ENCODE assay signal across 22 mouse cellular contexts in the genomic region with DNA sequence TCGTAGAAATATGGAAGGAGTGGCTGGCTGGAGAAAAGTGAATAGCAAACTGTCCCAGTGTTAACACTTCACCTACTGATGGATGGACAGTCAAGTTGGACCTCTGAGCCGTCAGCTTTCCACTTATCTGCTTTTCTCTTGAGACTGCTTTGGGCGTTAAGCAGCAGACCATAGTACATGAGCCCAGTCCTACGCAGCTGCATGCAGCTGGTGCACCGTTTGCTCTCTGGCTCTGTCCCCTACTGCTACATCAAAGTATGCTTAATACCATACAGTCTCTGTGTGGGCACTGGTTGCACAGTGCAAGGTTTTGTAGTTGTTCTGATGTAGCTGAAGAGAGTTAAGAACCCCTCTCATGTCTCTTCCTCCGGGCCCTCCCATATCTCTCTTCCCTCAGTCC. TPM values are rescaled to one million over a fixed set of nuclear protein-coding genes. Genes with fewer than 3 reads are reported as not detected.
A peak's percentile ranks its signal among the peaks of the same experiment; 100 is the strongest.
DNase-seq lines count a peak whose midpoint lies in the region; ATAC-seq and TF ChIP-seq lines count a peak whose summit lies in the region.
"Had no signal": no experiment of that assay in that cellular context is flagged by ENCODE, and none has a peak within 500 bp of the region (broad histone marks: within the 10 kb centered on the region; RNA-seq: fewer than 3 reads in every experiment).

No protein-coding gene starts in this region.

- no peak for TF ChIP-seq EP300 in lung, postnatal 0 days (IDR thresholded peaks at IDR 0.05)

- DNase-seq in intestine, embryonic 14.5 days (ENCODE audit: low spot score): no peak
- peak; percentile 13 for DNase-seq in lung, postnatal 0 days (ENCODE audit: low spot score)
- no peak for DNase-seq in lung, adult 18-20 months
- DNase-seq in induced T-regulatory cell, adult 2 months (ENCODE audit: low read depth): peak; percentile 23
- DNase-seq: adrenal gland, postnatal 10 days; cerebellum, adult 2 months; cerebellum, postnatal 25 days; embryo, embryonic 11 days; gastrocnemius, postnatal 36 days; kidney, adult 18-20 months; kidney, postnatal 14 days; thymus, postnatal 25 days had no signal

- no peaks in the 10 kb centered on the region for H3K27me3 ChIP-seq in intestine, embryonic 14.5 days (replicated peaks; ENCODE audit: control insufficient read depth, insufficient read depth, low read length)
- no peaks in the 10 kb centered on the region for H3K27me3 ChIP-seq in intestine, postnatal 0 days (replicated peaks; ENCODE audit: control insufficient read depth, insufficient read depth, low read length)
- no peaks in the 10 kb centered on the region for H3K27me3 ChIP-seq in lung, postnatal 0 days (replicated peaks; ENCODE audit: insufficient read depth, low read length)
- no peaks in the 10 kb centered on the region for H3K27me3 ChIP-seq in intestine, embryonic 16.5 days (replicated peaks; ENCODE audit: control insufficient read depth, insufficient read depth, low read length)
- H3K27me3 ChIP-seq: embryonic facial prominence, embryonic 13.5 days; forebrain, embryonic 12.5 days; hindbrain, embryonic 15.5 days had no signal

- no peak overlapping the region for H3K9ac ChIP-seq in intestine, embryonic 14.5 days (ENCODE audit: low read length)
- H3K9ac ChIP-seq in intestine, postnatal 0 days (ENCODE audit: low read depth, low read length): no peak overlapping the region
- H3K9ac ChIP-seq in lung, postnatal 0 days (replicated peaks; ENCODE audit: low read depth): no peak overlapping the region
- no peak overlapping the region for H3K9ac ChIP-seq in intestine, embryonic 16.5 days (ENCODE audit: low read depth, low read length)
- H3K9ac ChIP-seq: embryonic facial prominence, embryonic 13.5 days; forebrain, embryonic 12.5 days; hindbrain, embryonic 15.5 days had no signal

- ATAC-seq in intestine, embryonic 14.5 days (replicated peaks; ENCODE audit: low FRiP score, low TSS enrichment, low read depth): no peak
- no peak for ATAC-seq in intestine, postnatal 0 days
- ATAC-seq in lung, postnatal 0 days: no peak
- ATAC-seq in intestine, embryonic 16.5 days: peak; percentile 46
- ATAC-seq in CD4-positive, CD25-positive, alpha-beta regulatory T cell, adult 4 months: no peak

- peak overlapping the region; percentile 27; the same call in 1 of the 2 replicates for H3K27ac ChIP-seq in intestine, embryonic 14.5 days (ENCODE audit: low read depth)
- no peak overlapping the region for H3K27ac ChIP-seq in intestine, postnatal 0 days (ENCODE audit: low read depth, low read length)
- no peak overlapping the region for H3K27ac ChIP-seq in lung, postnatal 0 days (ENCODE audit: low read length)
- H3K27ac ChIP-seq in intestine, embryonic 16.5 days (ENCODE audit: low read length): no peak overlapping the region
- H3K27ac ChIP-seq: embryonic facial prominence, embryonic 13.5 days; forebrain, embryonic 12.5 days; hindbrain, embryonic 15.5 days; layer of hippocampus, adult 2 months; limb, embryonic 10.5 days had no signal

- no peak overlapping the region for H3K4me2 ChIP-seq in intestine, embryonic 14.5 days (ENCODE audit: low read length)
- H3K4me2 ChIP-seq in intestine, postnatal 0 days (replicated peaks; ENCODE audit: low read depth): no peak overlapping the region
- H3K4me2 ChIP-seq in lung, postnatal 0 days (replicated peaks; ENCODE audit: low read depth, low read length): no peak overlapping the region
- H3K4me2 ChIP-seq in intestine, embryonic 16.5 days (ENCODE audit: low read depth, low read length): no peak overlapping the region
- H3K4me2 ChIP-seq: embryonic facial prominence, embryonic 13.5 days; forebrain, embryonic 12.5 days; hindbrain, embryonic 15.5 days; midbrain, embryonic 11.5 days had no signal

- no peaks in the 10 kb centered on the region for H3K4me1 ChIP-seq in intestine, embryonic 14.5 days (replicated peaks; ENCODE audit: control insufficient read depth, insufficient read depth, low read length)
- H3K4me1 ChIP-seq in intestine, postnatal 0 days (replicated peaks; ENCODE audit: control insufficient read depth, insufficient read depth, low read length): no peaks in the 10 kb centered on the region
- no peaks in the 10 kb centered on the region for H3K4me1 ChIP-seq in lung, postnatal 0 days (ENCODE audit: insufficient read depth, low read depth, low read length)
- 0 out of 2 replicates have a peak, but pooled peaks cover 3% of the 10 kb centered on the region for H3K4me1 ChIP-seq in intestine, embryonic 16.5 days (ENCODE audit: control insufficient read depth, insufficient read depth, low read length)
- H3K4me1 ChIP-seq: forebrain, embryonic 12.5 days; hindbrain, embryonic 15.5 days; limb, embryonic 10.5 days had no signal

- 75% methylated on average over 6 of the region's 6 CpGs for WGBS in intestine, embryonic 14.5 days
- 71% methylated on average over 6 of the region's 6 CpGs for WGBS in intestine, postnatal 0 days
- WGBS in lung, postnatal 0 days: 65% methylated on average over 6 of the region's 6 CpGs
- WGBS in intestine, embryonic 16.5 days: 71% methylated on average over 6 of the region's 6 CpGs

- no peak overlapping the region for H3K4me3 ChIP-seq in intestine, embryonic 14.5 days (ENCODE audit: low read depth, low read length)
- no peak overlapping the region for H3K4me3 ChIP-seq in intestine, postnatal 0 days (ENCODE audit: low read depth, low read length)
- no peak overlapping the region for H3K4me3 ChIP-seq in lung, postnatal 0 days (ENCODE audit: low read depth, low read length)
- no peak overlapping the region for H3K4me3 ChIP-seq in intestine, embryonic 16.5 days (ENCODE audit: low read length)
- H3K4me3 ChIP-seq: embryonic facial prominence, embryonic 13.5 days; erythroblast, embryonic 14.5 days; forebrain, embryonic 12.5 days; hindbrain, embryonic 15.5 days; layer of hippocampus, adult 2 months; limb, embryonic 10.5 days had no signal

- no peak for TF ChIP-seq CTCF in intestine, postnatal 0 days (IDR thresholded peaks at IDR 0.05; ENCODE audit: low read depth)
- TF ChIP-seq CTCF in lung, postnatal 0 days (IDR thresholded peaks at IDR 0.05): no peak

- H3K36me3 ChIP-seq in intestine, embryonic 14.5 days (ENCODE audit: control insufficient read depth, insufficient read depth, low read length): 0 out of 2 replicates have a peak, but pooled peaks cover 3% of the 10 kb centered on the region
- H3K36me3 ChIP-seq in intestine, postnatal 0 days (ENCODE audit: control insufficient read depth, insufficient read depth): peaks cover 29% of the 10 kb centered on the region; the same call in 1 of the 2 replicates
- peaks cover 3% of the 10 kb centered on the region; the same call in 1 of the 2 replicates for H3K36me3 ChIP-seq in lung, postnatal 0 days (ENCODE audit: insufficient read depth, low read length)
- H3K36me3 ChIP-seq in intestine, embryonic 16.5 days (ENCODE audit: control insufficient read depth, insufficient read depth, low read length): no peaks in the 10 kb centered on the region
- H3K36me3 ChIP-seq: forebrain, embryonic 12.5 days; hindbrain, embryonic 15.5 days; limb, embryonic 10.5 days had no signal

- no peaks in the 10 kb centered on the region for H3K9me3 ChIP-seq in intestine, embryonic 14.5 days (ENCODE audit: control insufficient read depth, low read length)
- no peaks in the 10 kb centered on the region for H3K9me3 ChIP-seq in intestine, postnatal 0 days (ENCODE audit: control insufficient read depth)
- H3K9me3 ChIP-seq in lung, postnatal 0 days (ENCODE audit: low read length): no peaks in the 10 kb centered on the region
- no peaks in the 10 kb centered on the region for H3K9me3 ChIP-seq in intestine, embryonic 16.5 days (ENCODE audit: control insufficient read depth, low read length)
- H3K9me3 ChIP-seq: embryonic facial prominence, embryonic 13.5 days; forebrain, embryonic 12.5 days; hindbrain, embryonic 15.5 days; limb, embryonic 10.5 days had no signal

RNA-seq across cellular contexts. Expression of a gene that starts 28.1 kb away (rescaled TPM):
- polyA plus RNA-seq in intestine, embryonic 14.5 days (2014; fragmentation: Nextera tagmentation; extraction: Ambion mirVana): 11.3 and 14.4 TPM in 2 replicates
- 4.9 and 6.5 TPM in 2 replicates for polyA plus RNA-seq in intestine, postnatal 0 days (2015; fragmentation: Nextera tagmentation; extraction: Ambion mirVana)
- polyA plus RNA-seq in lung, postnatal 0 days (2015; fragmentation: Nextera tagmentation; extraction: Ambion mirVana): 11.8 and 15.0 TPM in 2 replicates
- polyA plus RNA-seq in intestine, embryonic 16.5 days (2015; fragmentation: Nextera tagmentation; extraction: Ambion mirVana): 5.2 and 5.6 TPM in 2 replicates
- polyA plus RNA-seq in CD4-positive, CD25-positive, alpha-beta regulatory T cell, adult 4 months (2017; shearing (Covaris generic)): 10 to 100 TPM; 37.8 to 48.1 TPM

Comparison
In these comparisons a context has a peak if more than half of its experiments do, and no peak if none do; other contexts are left out.
1. DNase-seq: peak in lung, postnatal 0 days (single experiment) and induced T-regulatory cell, adult 2 months (single experiment); none in intestine, embryonic 14.5 days (single experiment) and lung, adult 18-20 months (0 of 2).